In genomic region chr13:58400576-58400975, GRCm38 (mm10) we compare ENCODE assay signal across 8 mouse cellular contexts. TPM values are rescaled to one million over a fixed set of nuclear protein-coding genes. Genes with fewer than 3 reads are reported as not detected.
DNase-seq lines count a peak whose midpoint lies in the region; ATAC-seq lines count a peak whose summit lies in the region.

No protein-coding gene starts in this region.

- under 1% methylated on average over 11 of the region's 11 CpGs for whole genome bisulfite sequencing in forebrain, embryonic 14.5 days
- under 1% methylated on average over 11 of the region's 11 CpGs for WGBS in liver, embryonic 15.5 days (ENCODE audit: insufficient replicate concordance)

- H3K9me3 ChIP-seq in forebrain, embryonic 14.5 days (replicated peaks; ENCODE audit: control insufficient read depth, low read length): no peaks in the 10 kb centered on the region
- H3K9me3 ChIP-seq in liver, embryonic 15.5 days (replicated peaks): no peaks in the 10 kb centered on the region

- ATAC-seq in forebrain, embryonic 14.5 days: no peak
- no peak for ATAC-seq in liver, embryonic 15.5 days (ENCODE audit: insufficient read depth)

- H3K4me1 ChIP-seq in forebrain, embryonic 14.5 days (ENCODE audit: control insufficient read depth, insufficient read depth, low read length): peaks cover 4% of the 10 kb centered on the region; the same call in 1 of the 2 replicates
- peaks cover 24% of the 10 kb centered on the region for H3K4me1 ChIP-seq in liver, embryonic 15.5 days (replicated peaks)

- H3K4me3 ChIP-seq in forebrain, embryonic 14.5 days (ENCODE audit: low read depth, low read length): peak overlapping the region; percentile 99
- H3K4me3 ChIP-seq in liver, embryonic 15.5 days (replicated peaks): peak overlapping the region; percentile 96

- DNase-seq in embryo, embryonic 10.5 days (ENCODE audit: low spot score): peak; percentile 40
- DNase-seq in embryo, embryonic 10 days (ENCODE audit: low spot score): no peak
- DNase-seq in 416B (ENCODE audit: low read depth): peak; percentile 47
- DNase-seq in forebrain, embryonic 14.5 days (ENCODE audit: low spot score): no peak
- no peak for DNase-seq in right cerebral cortex, postnatal 36 days (ENCODE audit: low spot score in 2 of 2)
- no peak for DNase-seq in layer of hippocampus, adult 9-10 months (ENCODE audit: low spot score)
- no peak for DNase-seq in thymus, postnatal 36 days

- peak overlapping the region; percentile 100 for H3K9ac ChIP-seq in forebrain, embryonic 14.5 days (ENCODE audit: low read length)
- peak overlapping the region; percentile 99 for H3K9ac ChIP-seq in liver, embryonic 15.5 days

- H3K27ac ChIP-seq in forebrain, embryonic 14.5 days (ENCODE audit: low read depth, low read length): no peak overlapping the region
- peak overlapping the region; percentile 97 for H3K27ac ChIP-seq in liver, embryonic 15.5 days (replicated peaks)

- peak overlapping the region; percentile 68 for H3K4me2 ChIP-seq in forebrain, embryonic 14.5 days (ENCODE audit: low read length)
- H3K4me2 ChIP-seq in liver, embryonic 15.5 days: peak overlapping the region; percentile 78

- H3K36me3 ChIP-seq in forebrain, embryonic 14.5 days (ENCODE audit: control insufficient read depth, insufficient read depth, low read length): peaks cover 31% of the 10 kb centered on the region
- H3K36me3 ChIP-seq in liver, embryonic 15.5 days (replicated peaks): peaks cover 34% of the 10 kb centered on the region

- no peaks in the 10 kb centered on the region for H3K27me3 ChIP-seq in forebrain, embryonic 14.5 days (replicated peaks; ENCODE audit: control insufficient read depth, insufficient read depth, low read length)
- no peaks in the 10 kb centered on the region for H3K27me3 ChIP-seq in liver, embryonic 15.5 days

RNA-seq across cellular contexts. Expression of gene Rmi1, which starts 1.5 kb away (rescaled TPM):
- polyA plus RNA-seq in forebrain, embryonic 14.5 days (2014; fragmentation: Nextera tagmentation; extraction: Ambion mirVana): 23.8 and 24.6 TPM in 2 replicates
- 12.4 and 14.0 TPM in 2 replicates for polyA plus RNA-seq in liver, embryonic 15.5 days (2015; fragmentation: Nextera tagmentation; extraction: Ambion mirVana)

RNA-seq across cellular contexts. Expression of gene Hnrnpk, which starts 2.6 kb away (rescaled TPM):
- polyA plus RNA-seq in forebrain, embryonic 14.5 days (2014; fragmentation: Nextera tagmentation; extraction: Ambion mirVana): 1,944 and 2,007 TPM in 2 replicates
- 498 and 561 TPM in 2 replicates for polyA plus RNA-seq in liver, embryonic 15.5 days (2015; fragmentation: Nextera tagmentation; extraction: Ambion mirVana)

RNA-seq across cellular contexts. Expression of gene 2210016F16Rik, which starts 15.6 kb away (rescaled TPM):
- polyA plus RNA-seq in forebrain, embryonic 14.5 days (2014; fragmentation: Nextera tagmentation; extraction: Ambion mirVana): 24.0 and 28.9 TPM in 2 replicates
- polyA plus RNA-seq in liver, embryonic 15.5 days (2015; fragmentation: Nextera tagmentation; extraction: Ambion mirVana): 17.5 and 18.5 TPM in 2 replicates

RNA-seq across cellular contexts. Expression of gene Kif27, which starts 41.7 kb away (rescaled TPM):
- 1.2 and 1.3 TPM in 2 replicates for polyA plus RNA-seq in forebrain, embryonic 14.5 days (2014; fragmentation: Nextera tagmentation; extraction: Ambion mirVana)
- 0.12 and 0.14 TPM in 2 replicates for polyA plus RNA-seq in liver, embryonic 15.5 days (2015; fragmentation: Nextera tagmentation; extraction: Ambion mirVana)

Comparison
In these comparisons a context has a peak if more than half of its experiments do, and no peak if none do; other contexts are left out.
1. DNase-seq: peak in embryo, embryonic 10.5 days (single experiment) and 416B (single experiment); none in embryo, embryonic 10 days (single experiment), forebrain, embryonic 14.5 days (single experiment), right cerebral cortex, postnatal 36 days (0 of 2), layer of hippocampus, adult 9-10 months (single experiment) and thymus, postnatal 36 days (0 of 2).